Mouse (Mus musculus): ENCODE results near the gene Klk5.

Gene Klk5

DNA sequence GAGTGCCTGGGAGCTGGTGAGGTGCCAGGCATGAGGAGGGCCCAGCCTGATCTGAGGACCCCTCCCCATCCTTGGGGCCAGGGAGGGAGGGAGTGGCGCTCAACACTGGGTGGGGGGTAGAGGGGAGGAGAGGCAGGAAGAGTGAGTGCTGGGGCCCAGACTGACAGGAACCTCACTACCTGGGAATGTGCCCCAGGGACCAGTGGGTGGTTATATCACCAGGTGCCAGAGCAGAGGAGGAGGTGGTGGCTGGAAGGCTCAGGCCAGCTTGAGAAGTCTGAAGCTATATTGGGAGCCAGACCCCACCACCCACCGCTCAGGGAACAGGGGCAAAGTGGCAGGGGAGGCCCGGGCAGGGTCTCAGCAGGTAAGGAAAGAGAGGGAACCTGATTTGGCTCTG, at the start of gene Klk5:
TSS of gene Klk5 (plus strand) at position 271 of the 400 bp plus-strand sequence.
- no peak for DNase-seq (ENCODE audit: low spot score)

DNA sequence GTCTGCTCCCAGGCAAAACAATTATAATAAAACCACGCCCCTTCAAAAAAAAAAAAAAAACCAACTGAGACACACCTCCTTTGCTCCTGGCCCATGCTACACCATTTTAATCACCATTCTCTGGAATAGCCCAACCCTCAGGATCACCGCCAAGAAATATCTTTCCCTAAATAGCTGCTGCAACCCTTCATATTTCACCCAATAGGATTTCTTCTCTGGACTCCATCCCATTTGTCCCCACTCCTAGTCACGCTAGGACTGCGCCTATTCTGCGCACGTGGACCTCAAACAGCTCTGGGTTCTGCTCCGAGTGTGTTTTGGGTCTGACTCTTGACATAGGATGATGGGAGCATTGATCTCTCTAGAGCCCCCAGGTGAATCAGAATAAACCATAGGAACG, 45.4 kb upstream of the Klk5 start:
- no peak for DNase-seq (ENCODE audit: low spot score)

DNA sequence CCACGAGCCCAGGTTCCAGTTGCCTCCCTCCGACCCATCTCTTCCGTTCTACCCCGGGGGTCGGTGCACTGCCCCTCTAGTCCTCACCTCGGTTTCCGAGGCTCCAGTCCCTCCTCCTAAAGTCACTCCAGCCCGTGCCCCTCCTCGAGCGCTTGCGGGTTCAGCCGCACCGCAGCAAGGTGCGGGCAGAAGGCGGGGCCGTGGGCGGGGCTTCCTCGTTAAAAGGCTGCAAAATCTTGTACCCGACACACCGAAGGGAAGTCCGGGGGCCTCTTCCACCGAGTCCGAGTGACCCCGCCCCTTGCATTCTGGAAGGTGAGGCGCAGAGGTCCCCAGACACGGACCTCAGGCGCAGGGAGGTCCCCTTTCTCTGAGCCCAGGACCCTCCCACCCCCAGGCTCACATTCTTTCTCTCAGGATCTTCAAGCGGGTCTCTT, 44.4 kb upstream of the Klk5 start, which contains the start of gene Klk8:
TSS of gene Klk8 (plus strand) at position 245 of the 437 bp plus-strand sequence.
- no peak for DNase-seq (ENCODE audit: low spot score)

DNA sequence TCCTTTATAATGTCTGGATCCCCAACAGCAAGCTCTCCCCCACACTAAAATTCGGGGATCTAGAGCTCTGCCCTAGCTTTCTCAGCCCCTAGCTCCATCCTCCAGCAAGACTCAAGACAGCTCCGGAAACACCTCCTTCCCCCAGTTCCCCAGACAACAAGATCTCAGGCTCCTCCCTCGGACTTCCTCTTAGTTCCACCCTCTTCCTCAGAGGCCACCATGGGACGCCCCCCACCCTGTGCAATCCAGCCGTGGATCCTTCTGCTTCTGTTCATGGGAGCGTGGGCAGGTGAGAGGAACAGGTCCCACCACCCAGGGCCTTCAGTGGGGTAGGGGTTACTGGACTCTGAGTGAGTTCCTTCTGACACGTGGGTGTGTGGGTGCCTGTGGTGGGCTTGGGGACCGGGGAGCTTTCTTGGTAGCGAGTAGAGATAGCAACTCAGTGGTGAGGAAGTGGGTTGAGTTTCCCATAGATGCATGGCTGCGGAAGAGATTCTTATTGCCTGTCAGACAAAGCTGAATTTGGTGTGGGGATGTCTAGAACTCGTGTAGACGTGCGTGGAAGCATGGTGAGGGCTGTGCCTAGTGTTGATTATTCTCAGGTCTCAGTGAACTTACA, 43.8 kb upstream of the Klk5 start:
- DNase-seq (ENCODE audit: low spot score), result no peak

GRCm38 (mm10) chr7:43799876-43800275, 41.9 kb upstream of the Klk5 start:
- DNase-seq (ENCODE audit: low spot score), result no peak

DNA sequence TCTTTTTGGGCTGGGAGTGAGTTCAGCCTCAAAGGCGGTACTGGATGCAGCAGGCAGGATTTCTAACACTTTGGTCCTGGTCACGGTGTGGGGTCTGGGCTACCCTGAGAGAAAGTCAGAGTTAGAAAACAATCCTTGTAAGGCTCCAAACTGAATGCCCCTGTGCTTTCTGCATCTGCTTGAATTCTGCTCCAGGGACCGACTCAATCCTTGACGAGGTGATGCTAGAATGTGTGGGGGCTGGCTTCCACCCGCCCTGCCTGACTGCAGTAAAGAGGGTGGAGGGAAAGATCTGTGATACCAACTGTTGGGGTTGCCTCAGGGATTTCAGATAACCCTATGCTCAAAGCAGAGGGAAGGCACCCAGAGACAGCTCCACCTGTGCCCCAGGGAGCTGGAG, 30.8 kb upstream of the Klk5 start, which contains the start of gene Klk7:
TSS of gene Klk7 (plus strand) at position 301 of the 400 bp plus-strand sequence.
- no peak for DNase-seq (ENCODE audit: low spot score)

- no peak for DNase-seq (ENCODE audit: low spot score)
Measured at GRCm38 (mm10) chr7:43815211-43815610, 26.6 kb upstream of the Klk5 start.

- DNase-seq (ENCODE audit: low spot score), result no peak
Measured at GRCm38 (mm10) chr7:43816746-43817145, 25.0 kb upstream of the Klk5 start.

DNA sequence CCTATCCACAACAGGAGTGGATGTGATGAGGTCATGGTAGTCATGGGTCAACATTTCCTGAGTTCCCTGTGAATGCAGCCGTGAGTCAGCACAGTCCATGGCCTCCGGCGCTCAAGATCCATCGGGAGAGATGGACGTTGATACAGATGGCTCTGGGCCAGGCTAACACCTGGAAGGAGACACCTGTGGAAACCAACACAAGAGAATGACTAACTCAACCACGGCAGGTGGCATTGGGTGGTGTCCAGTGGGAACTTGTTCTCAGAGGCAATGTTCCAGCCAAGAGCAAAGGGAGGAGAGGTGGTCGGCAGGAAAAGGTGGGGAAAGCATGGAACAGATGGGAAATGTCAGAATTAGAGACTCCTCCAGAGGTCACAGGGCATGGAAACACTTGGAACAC, 20.2 kb upstream of the Klk5 start:
- no peak for DNase-seq (ENCODE audit: low spot score)

DNA sequence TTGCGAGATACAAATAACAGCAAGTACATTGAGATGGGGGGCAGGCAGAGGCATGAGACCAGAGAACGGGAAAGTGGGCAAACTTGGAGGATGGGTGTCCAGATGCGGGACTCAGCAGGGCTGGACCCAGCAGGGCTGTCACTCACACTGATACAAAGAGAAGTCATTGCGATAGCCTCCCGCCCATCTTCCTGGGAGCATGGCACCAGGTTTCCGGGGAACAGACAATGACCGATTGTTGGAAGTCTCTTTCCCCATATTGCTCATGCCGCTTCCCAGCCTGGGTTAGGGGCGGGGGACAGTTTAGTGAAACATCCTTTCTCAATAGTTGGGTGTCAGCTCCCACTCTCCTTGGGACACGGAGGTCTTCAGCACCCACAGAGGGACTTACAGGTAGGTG, 17.6 kb upstream of the Klk5 start, which contains the start of gene Klk6:
TSS of gene Klk6 (plus strand) at position 301 of the 400 bp plus-strand sequence.
- DNase-seq (ENCODE audit: low spot score), result no peak

DNA sequence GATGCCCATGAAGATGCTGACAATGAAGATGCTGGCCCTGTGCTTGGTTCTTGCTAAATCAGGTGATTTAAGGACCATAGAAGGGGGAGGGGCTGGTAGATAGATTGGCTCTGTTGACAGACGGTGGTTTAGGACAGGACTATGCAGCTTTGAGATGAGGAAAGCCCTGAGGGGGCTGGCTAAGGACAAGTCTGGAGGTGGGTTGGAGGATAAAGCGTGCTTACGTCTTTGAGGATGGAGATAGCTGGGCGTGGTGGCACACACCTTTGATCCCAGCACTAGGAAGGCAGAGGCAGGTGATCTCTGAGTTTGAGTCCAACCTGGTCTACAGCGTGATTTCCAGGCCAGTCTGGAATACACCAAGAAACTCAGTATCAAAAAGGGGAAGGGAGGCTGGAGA, 15.7 kb upstream of the Klk5 start:
- DNase-seq (ENCODE audit: low spot score), result no peak

DNA sequence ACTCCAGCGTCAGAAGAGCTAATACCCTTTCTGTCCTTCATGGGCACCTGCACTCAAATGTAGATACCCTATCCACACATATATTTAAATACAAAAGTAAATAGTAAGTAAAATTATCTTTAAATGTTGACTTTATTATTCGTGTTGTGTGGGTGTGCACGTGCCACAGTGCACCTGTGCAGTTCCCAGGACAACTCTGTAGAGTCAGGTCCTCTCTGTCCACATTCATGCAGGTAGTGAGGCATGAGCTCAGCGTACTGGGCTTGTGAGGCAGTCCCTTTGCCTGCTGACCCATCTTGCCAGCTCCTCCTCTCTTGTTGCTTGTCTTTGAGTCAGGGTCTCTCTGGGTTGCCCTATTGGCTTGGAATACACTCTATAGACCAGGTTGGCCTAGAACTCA, 14.1 kb upstream of the Klk5 start:
- no peak for DNase-seq (ENCODE audit: low spot score)

DNA sequence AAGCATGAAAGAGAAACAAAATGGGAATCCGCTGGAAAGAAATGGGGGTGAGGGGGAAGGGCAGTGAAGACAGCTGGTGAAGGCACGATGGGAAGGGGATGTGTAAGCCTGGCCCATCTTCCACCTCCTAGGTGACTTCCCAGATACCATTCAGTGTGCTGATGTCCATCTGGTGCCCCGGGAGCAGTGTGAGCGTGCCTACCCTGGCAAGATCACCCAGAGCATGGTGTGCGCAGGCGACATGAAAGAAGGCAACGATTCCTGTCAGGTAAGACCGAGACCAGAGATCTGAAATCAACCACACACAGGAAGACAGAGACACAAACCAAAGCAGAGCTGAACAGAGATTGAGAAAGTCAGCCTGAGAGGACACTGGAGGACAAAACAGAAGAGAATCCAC, 12.8 kb upstream of the Klk5 start:
- DNase-seq (ENCODE audit: low spot score), result no peak

GRCm38 (mm10) chr7:43843801-43844200, 2.0 kb downstream of the Klk5 start:
- DNase-seq (ENCODE audit: low spot score), result no peak

GRCm38 (mm10) chr7:43851616-43852015, 9.8 kb downstream of the Klk5 start:
- DNase-seq (ENCODE audit: low spot score), result no peak

- no peak for DNase-seq (ENCODE audit: low spot score)
Measured at GRCm38 (mm10) chr7:43854642-43855380, 13.0 kb downstream of the Klk5 start.

DNA sequence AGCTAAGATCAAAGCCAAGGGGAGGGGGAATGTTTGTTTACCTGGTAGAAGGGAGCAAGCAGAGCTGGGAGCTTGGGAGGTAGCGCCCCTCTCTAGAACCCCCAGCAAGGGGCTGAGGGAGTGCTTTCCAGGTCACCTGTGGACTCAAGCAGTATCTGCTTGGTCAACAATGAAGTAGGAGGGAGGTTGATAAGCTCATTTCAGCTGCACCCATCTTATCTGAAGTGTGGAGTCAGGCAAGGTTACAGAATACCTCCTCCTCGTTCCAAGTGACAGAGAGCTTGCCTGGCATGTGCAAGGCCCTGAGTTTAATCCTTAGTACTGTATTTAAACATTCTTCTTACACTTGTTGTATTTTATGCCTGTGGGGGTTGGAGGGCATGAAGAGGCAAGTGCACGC, 13.9 kb downstream of the Klk5 start:
- no peak for DNase-seq (ENCODE audit: low spot score)

DNA sequence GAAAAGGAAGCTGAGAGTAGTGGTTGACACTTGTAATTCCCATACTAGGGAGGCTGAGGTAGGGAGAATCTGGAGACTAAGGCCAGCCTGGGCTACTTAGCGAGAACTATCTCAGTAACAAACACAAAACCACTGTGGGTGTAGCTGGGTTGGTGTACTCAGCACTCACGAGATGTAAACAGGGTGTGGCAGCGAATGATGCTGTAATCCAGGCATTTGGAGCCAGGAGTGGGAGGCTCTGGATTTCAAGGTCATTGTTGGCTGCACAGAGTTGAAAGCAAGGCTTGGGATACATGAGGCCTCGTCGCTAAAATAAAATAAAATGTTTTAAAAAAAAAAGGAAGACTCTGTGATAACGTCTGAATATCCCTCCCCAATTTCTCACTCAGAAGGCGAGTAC, 14.5 kb downstream of the Klk5 start:
- no peak for DNase-seq (ENCODE audit: low spot score)

GRCm38 (mm10) chr7:43857501-43857900, 15.7 kb downstream of the Klk5 start:
- DNase-seq (ENCODE audit: low spot score), result no peak

- no peak for DNase-seq (ENCODE audit: low spot score)
Measured at GRCm38 (mm10) chr7:43860411-43860810, 18.6 kb downstream of the Klk5 start.

GRCm38 (mm10) chr7:43873237-43873636, 31.5 kb downstream of the Klk5 start:
- peak; percentile 2 for DNase-seq (ENCODE audit: low spot score)

DNA sequence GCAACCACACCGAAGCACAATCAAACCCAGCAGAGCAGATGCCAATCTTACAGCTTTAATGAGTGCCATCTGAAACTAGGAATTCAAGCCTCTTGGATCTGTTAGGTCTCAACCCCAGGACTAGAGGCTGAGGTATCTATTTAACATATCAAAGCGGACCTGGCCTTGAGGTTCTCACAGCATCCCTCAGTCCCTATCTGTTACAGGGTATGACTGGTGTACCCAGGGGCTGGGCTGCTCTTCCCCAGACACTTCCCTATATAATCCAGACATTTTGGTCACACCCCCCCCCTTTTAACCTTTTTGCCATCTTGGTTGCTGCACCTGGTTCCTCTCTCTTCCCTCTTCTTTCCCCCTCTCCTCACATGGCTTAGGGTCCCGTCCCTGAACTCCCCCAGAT, 31.9 kb downstream of the Klk5 start:
- DNase-seq (ENCODE audit: low spot score), result no peak

DNA sequence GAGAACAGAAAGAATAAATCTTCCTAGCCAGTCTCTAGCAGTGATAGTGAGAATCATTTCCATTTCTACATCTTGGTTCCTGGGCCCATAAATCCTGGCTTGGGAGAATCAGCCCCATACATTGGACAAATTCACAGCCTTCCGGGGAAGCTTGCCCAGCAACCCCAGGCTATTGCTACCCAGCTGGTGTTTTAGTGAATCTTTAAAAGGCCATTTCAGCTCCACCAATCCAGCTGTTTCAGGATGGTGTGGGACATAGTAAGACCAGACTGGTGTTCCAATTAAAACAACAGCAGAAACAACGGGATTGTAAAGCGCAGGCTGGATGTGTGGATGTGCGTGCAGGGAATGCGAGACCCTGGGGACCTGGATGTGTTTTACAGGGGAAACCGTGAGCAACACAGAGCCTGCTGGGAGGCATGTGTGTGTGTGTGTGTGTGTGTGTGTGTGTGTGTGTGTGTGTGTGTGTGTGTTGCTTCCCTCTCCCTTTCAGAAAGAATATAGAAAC, 33.2 kb downstream of the Klk5 start:
- DNase-seq (ENCODE audit: low spot score), result no peak
